Mouse (Mus musculus) brain, embryonic 14.5 days (tissue): ENCODE data around the gene Kcnj6. TPM values are rescaled to one million over a fixed set of nuclear protein-coding genes. Genes with fewer than 3 reads are reported as not detected.

Experiments used
- DNase-seq: peaks from one replicate; pipeline ENCODE4 v3.0.0-alpha.2; 2011; ENCODE audit warnings: low read depth
- CTCF ChIP-seq: fragments of 200-500 bp; IDR thresholded peaks from 2 replicates; pipeline ENCODE4 v1.5.1; 2012; ENCODE audit warnings: inconsistent platforms, mild to moderate bottlenecking, moderate library complexity, borderline replicate concordance; ENCODE audit not compliant: insufficient read depth, insufficient read length; ENCODE audit errors: extremely low read depth
- POLR2A ChIP-seq: fragments of 200-500 bp; IDR thresholded peaks from 2 replicates; pipeline ENCODE4 v1.6.1; 2012; ENCODE audit warnings: mild to moderate bottlenecking, inconsistent platforms, borderline replicate concordance; ENCODE audit not compliant: poor library complexity, insufficient read depth, insufficient read length, severe bottlenecking; ENCODE audit errors: extremely low read depth
- polyA plus RNA-seq: library from polyadenylated mRNA; depleted of rRNA; stranded (reverse); fragments of >200 nt; gene quantifications from 2 replicates; pipeline ENCODE4 v1.2.3, GENCODE M21; 2012

Gene Kcnj6
- polyA plus RNA-seq, 1 experiment: 4.0 TPM

GRCm38 (mm10) chr16:94745016-94745415 lies 252.5 kb downstream of the Kcnj6 start:
- DNase-seq: peak; percentile 48
- TF ChIP-seq CTCF: no peak

DNA sequence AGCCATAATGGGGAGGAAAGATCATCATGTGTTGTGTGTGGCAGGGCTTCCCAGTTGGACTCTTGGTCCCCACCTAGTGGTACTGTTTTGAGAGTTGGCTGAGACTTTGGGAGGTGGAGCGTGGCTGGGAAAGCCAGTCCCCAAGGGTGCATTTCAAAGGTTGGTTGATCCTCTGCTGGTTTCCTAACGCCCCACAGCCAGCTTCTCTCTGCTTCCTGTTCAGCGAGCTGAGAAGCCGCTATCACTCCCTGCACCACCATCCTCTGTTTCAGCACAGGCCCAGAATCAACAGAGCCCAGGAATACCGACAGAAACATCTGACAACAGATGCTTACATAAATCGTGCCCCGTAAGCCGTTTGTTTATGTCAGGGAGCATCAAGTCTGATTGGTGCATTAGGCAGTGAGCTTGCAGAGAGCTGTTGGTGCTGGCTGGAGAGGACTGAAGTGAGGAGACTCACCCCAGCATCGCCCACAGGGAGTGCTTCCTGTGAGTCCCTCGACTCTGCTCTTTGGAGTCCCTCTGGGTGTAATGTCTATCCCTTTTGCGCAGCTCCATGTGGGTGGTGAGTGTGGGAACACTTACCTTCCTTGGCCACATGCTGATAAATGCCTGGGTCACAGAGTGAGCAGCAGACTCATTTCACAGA lies 253.5 kb downstream of the Kcnj6 start:
- DNase-seq: peak; percentile 62
- peak; percentile 65; the same call in 1 of the 2 replicates for TF ChIP-seq CTCF
- no peak for TF ChIP-seq POLR2A

GRCm38 (mm10) chr16:94737359-94737687 lies 260.2 kb downstream of the Kcnj6 start:
- DNase-seq: no peak
- TF ChIP-seq CTCF (no peak), POLR2A (no peak)

GRCm38 (mm10) chr16:94736462-94737358 lies 260.8 kb downstream of the Kcnj6 start:
- DNase-seq: no peak
- TF ChIP-seq CTCF (no peak), POLR2A (no peak)

DNA sequence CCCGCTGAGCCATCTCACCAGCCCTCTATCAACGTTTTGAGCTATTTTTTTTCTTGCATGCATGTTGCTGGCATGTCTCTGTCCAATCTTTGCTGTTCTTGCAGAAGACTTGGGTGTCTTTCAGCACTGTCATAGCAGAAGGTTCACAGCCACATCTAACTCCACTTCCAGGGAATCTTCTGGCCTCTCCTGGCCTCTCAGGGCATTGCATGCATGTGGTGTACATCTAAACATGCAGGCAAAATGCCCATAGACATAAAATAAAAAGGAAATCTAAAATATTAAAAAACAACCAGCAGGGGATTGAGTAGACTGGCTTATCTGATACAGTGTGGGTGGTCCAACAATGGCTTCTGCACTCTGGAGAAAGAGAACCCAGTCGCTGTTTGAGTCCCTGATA lies 262.0 kb downstream of the Kcnj6 start:
- TF ChIP-seq POLR2A: no peak
- peak; percentile 2; the same call in 1 of the 2 replicates for TF ChIP-seq CTCF
- no peak for DNase-seq

DNA sequence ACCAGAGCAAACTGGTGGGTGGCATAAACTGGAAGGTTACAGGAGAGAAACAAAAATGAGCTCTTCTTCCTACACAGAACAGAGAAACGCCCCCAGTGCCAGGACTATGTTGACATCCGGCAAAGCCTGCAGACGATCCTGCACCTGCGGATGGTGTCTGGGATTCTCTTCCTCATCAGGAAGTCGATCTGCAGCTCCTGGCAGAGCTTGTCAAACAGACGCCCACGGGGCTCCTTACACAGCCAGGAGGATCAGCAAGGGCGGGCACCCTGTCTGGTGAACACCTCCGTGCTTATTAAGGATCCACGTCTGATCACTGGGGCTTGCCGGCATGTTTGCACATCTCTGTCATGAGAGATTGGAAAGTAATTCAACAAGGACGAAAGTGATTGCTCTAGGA lies 266.5 kb downstream of the Kcnj6 start:
- no peak for DNase-seq
- no peak for TF ChIP-seq CTCF
- TF ChIP-seq POLR2A: no peak

- no peak for DNase-seq
- TF ChIP-seq CTCF: peak; percentile 24; the same call in 1 of the 2 replicates
- no peak for TF ChIP-seq POLR2A
These were observed 268.3 kb downstream of the Kcnj6 start for GRCm38 (mm10) chr16:94729236-94729635.

DNA sequence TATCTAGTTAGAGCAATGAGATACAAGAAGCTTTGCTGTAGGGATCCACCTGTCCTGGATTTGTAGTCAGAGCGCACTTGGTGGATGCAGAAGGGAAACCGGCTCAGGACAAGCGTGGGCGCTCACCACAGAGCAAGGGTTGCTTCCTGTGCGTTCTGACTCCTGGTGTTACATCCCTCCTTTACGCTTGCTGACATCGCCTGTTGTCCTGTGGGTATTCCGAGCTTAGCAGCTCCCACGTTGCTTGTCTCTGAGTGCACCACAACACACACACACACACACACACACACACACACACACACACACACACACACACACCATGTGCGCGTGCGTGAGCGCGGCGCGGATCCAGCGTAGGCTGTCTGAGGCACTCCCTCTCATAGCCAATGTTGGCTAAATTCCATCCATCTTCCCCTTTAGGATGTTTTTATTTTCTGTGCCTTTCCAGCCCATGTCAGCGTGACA lies 272.7 kb downstream of the Kcnj6 start:
- no peak for TF ChIP-seq CTCF
- no peak for TF ChIP-seq POLR2A
- peak; percentile 80 for DNase-seq

GRCm38 (mm10) chr16:94724061-94724596 lies 273.4 kb downstream of the Kcnj6 start:
- TF ChIP-seq POLR2A (peak; percentile 69; the same call in 1 of the 2 replicates), CTCF (no peak)
- DNase-seq: peak; percentile 97

DNA sequence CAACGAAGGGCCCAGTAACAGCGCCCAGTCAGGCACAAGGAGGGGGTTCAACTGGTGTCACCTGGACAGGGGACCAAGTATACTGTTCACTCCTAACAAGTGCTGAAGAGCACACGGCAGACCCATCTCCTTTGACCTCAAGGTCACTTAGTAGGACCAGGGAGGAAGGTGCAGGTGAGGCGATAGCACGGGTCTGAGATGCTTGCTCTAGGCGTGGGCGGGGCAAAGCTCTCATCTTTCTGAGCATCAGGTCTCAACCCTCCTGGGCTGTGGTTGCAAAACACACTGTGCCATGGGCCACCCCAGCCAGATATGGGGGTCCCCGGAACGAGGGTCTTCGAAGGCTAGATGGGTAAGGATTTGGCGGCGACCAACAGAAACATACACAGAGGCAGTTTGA lies 274.6 kb downstream of the Kcnj6 start:
- TF ChIP-seq POLR2A (no peak), CTCF (no peak)
- no peak for DNase-seq

DNA sequence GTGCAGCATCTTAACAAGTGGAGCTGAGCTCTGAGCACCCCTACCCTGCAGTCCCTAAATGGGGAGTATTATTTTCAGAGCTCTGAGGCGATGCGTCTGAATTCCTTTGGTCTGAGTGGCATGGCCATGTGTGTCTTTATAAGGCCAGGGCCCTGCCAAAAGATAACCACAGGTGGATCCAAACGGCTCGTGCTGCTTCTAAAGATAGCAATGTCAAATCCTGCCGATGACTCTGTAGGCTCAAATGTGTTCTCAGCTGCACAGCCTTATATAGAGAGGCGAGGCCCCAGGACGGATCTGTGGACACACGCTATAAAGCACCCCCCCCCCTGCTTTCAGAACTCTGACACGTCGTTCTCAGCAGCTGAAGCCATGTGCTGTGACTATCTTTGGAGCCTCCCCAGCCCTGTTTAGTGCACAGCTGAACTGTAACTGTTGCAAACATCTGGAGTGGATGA lies 275.9 kb downstream of the Kcnj6 start:
- TF ChIP-seq CTCF (no peak), POLR2A (no peak)
- no peak for DNase-seq
